Mouse (Mus musculus) urinary bladder, postnatal 14 days (tissue): ENCODE measurements around the gene Clp1.
A peak's percentile ranks its signal among the peaks of the same experiment; 100 is the strongest.

Experiments
- DNase-seq: peaks from one replicate; pipeline ENCODE4 v3.0.0; 2021; ENCODE audit warnings: low spot score

Gene Clp1

GRCm38 (mm10) chr2:84727172-84727858 is at the start of gene Clp1:
Clp1 (minus strand) TSS chr2:84727350.
- peak; percentile 96 for DNase-seq

- peak; percentile 53 for DNase-seq
Observed at GRCm38 (mm10) chr2:84775665-84776064, 48.5 kb upstream of the Clp1 start.

- DNase-seq = no peak
Observed at GRCm38 (mm10) chr2:84775241-84775640, 48.1 kb upstream of the Clp1 start, which contains the start of gene Serping1. Serping1 (minus strand) TSS chr2:84775444.

GRCm38 (mm10) chr2:84774751-84775150 is 47.6 kb upstream of the Clp1 start:
- DNase-seq = peak; percentile 82

- no peak for DNase-seq
Observed at GRCm38 (mm10) chr2:84773195-84773594, 46.0 kb upstream of the Clp1 start.

GRCm38 (mm10) chr2:84772454-84772853 is 45.3 kb upstream of the Clp1 start:
- DNase-seq = no peak

GRCm38 (mm10) chr2:84770501-84770900 is 43.4 kb upstream of the Clp1 start:
- peak; percentile 16 for DNase-seq

GRCm38 (mm10) chr2:84762818-84763217 is 35.7 kb upstream of the Clp1 start:
- no peak for DNase-seq

- DNase-seq = no peak
Observed at GRCm38 (mm10) chr2:84762295-84762694, 35.1 kb upstream of the Clp1 start.

GRCm38 (mm10) chr2:84761840-84762239 is 34.7 kb upstream of the Clp1 start:
- DNase-seq = no peak

GRCm38 (mm10) chr2:84761309-84761708 is 34.2 kb upstream of the Clp1 start:
- DNase-seq = no peak

GRCm38 (mm10) chr2:84760777-84761176 is 33.6 kb upstream of the Clp1 start:
- no peak for DNase-seq

GRCm38 (mm10) chr2:84758542-84759127 is 31.5 kb upstream of the Clp1 start:
- DNase-seq = peak; percentile 40

GRCm38 (mm10) chr2:84757026-84757682 is 30.0 kb upstream of the Clp1 start:
- no peak for DNase-seq

GRCm38 (mm10) chr2:84756245-84756644 is 29.1 kb upstream of the Clp1 start:
- no peak for DNase-seq

- DNase-seq = no peak
Observed at GRCm38 (mm10) chr2:84750115-84750514, 23.0 kb upstream of the Clp1 start.

GRCm38 (mm10) chr2:84744126-84744525 is 17.0 kb upstream of the Clp1 start:
- DNase-seq = no peak

- DNase-seq = peak; percentile 76
Observed at GRCm38 (mm10) chr2:84743561-84743960, 16.4 kb upstream of the Clp1 start, which contains the start of gene Gm19426. Gm19426 (minus strand) TSS chr2:84743655.

- DNase-seq = no peak
Observed at GRCm38 (mm10) chr2:84742451-84743283, 15.5 kb upstream of the Clp1 start.

- no peak for DNase-seq
Observed at GRCm38 (mm10) chr2:84741841-84742450, 14.8 kb upstream of the Clp1 start.

- DNase-seq = no peak
Observed at GRCm38 (mm10) chr2:84740608-84741333, 13.6 kb upstream of the Clp1 start.
